In the genomic region with DNA sequence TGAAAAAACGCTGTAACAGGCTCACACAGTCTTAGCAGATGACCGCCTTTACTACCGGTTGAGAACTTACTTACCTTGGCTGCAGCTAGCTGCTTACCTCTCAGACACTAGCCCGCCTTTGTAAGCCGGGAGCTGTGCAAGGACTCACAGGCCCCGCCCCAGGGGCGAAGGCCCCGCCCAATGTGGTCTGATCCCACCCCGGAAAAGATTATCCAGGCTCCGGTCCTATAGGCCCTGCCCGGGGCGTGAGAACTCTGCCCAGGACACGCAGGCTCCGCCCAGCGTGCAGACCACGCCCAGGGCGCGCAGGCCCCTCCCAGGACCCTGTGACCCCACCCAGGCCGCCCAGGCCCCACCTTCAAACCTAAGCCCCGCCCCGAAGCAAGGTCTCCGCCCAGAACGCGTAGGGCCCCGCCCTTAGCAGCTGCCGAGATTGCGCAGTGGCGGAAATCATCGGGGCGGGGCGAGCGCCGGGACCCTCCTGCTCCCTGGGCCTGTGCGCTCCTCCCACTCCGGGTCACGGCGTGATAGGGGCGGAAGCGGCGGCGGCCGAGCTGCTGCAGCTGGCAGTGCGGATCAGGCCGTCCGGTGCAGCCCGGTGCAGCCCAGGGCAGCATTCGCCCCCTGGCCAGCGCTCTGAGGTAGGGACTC, we compare ENCODE assay signal across 8 mouse cellular contexts. TPM values are rescaled to one million over a fixed set of nuclear protein-coding genes. Genes with fewer than 3 reads are reported as not detected.
DNase-seq lines count a peak whose midpoint lies in the region; ATAC-seq lines count a peak whose summit lies in the region.

TSS of gene Kdm1b (plus strand) at position 470 of the 651 bp plus-strand sequence.

- DNase-seq in adipocyte (ENCODE audit: low spot score), result peak; percentile 96
- DNase-seq in embryo, embryonic 10 days (ENCODE audit: low spot score), result peak; percentile 96
- peak; percentile 99 for DNase-seq in gastrocnemius, postnatal 10 days
- peak; percentile 98 for DNase-seq in induced T-regulatory cell, adult 2 months (ENCODE audit: low read depth)
- DNase-seq in left cerebral cortex, adult 9 months (ENCODE audit: low spot score in 2 of 2), result peak; percentile 94 to 97
- DNase-seq in right cerebral cortex, postnatal 14 days, result peak; percentile 97
- peak; percentile 97 to 99 for DNase-seq in urinary bladder, postnatal 36 days (ENCODE audit: low spot score in 2 of 2)

- ATAC-seq in megakaryocyte progenitor cell, adult 5-6 weeks (replicated peaks; ENCODE audit: poor library complexity), result peak; percentile 90

RNA-seq across cellular contexts. Expression of gene Kdm1b, which starts in this region (rescaled TPM):
- total RNA-seq in gastrocnemius, postnatal 10 days (2021), result 1 to 10 TPM; 6.2 to 6.3 TPM
- total RNA-seq in megakaryocyte progenitor cell, adult 5-6 weeks (2015), result 8.9 and 9.4 TPM in 2 replicates
- 9.3 and 11.3 TPM in 2 replicates for total RNA-seq in megakaryocyte progenitor cell, adult 5-6 weeks (2017)

Comparison
In these comparisons a context has a peak if more than half of its experiments do, and no peak if none do; other contexts are left out.
1. Peak in every context shown above with its lines: DNase-seq and ATAC-seq.